Mouse (Mus musculus): ENCODE measurements at regions not wholly inside any gene's neighbourhood (a gene's known extent, or its start where the extent isn't known, plus 50 kb on each side); places are given as distances from the start of the nearest gene placed in this dataset.

- TF ChIP-seq ZMIZ1 (IDR thresholded peaks at IDR 0.05; ENCODE audit: low read depth, low read length) (no peak), KAT2A (conservative IDR thresholded peaks at IDR 0.05; ENCODE audit: low read depth, low read length) (no peak), MAZ (IDR thresholded peaks at IDR 0.05; ENCODE audit: low read depth, low read length) (no peak), POLR2AphosphoS5 (IDR thresholded peaks at IDR 0.05; ENCODE audit: borderline replicate concordance, low read depth, low read length) (no peak), MAFK (IDR thresholded peaks at IDR 0.05; ENCODE audit: borderline replicate concordance, low read depth, low read length) (no peak), CTCF (IDR thresholded peaks at IDR 0.05 in 2 of 3, conservative IDR thresholded peaks at IDR 0.05 in 1 of 3; ENCODE audit: control insufficient read depth in 1 of 3, insufficient read depth in 1 of 3, low read depth in 2 of 3, low read length in 3 of 3, poor library complexity in 1 of 3, severe bottlenecking in 1 of 3) (peak; percentile 82 to 96 (median 94)), SIN3A (IDR thresholded peaks at IDR 0.05; ENCODE audit: low read length) (peak; percentile 56; the same call in 1 of the 2 replicates), USF1 (IDR thresholded peaks at IDR 0.05; ENCODE audit: low read depth, low read length) (no peak), CHD1 (IDR thresholded peaks at IDR 0.05; ENCODE audit: low read depth, low read length) (no peak), CHD2 (IDR thresholded peaks at IDR 0.05; ENCODE audit: low read length) (no peak)
These were observed 66.1 kb upstream of the Ppm1j start (continued) for GRCm38 (mm10) chr3:104714679-104715326.

Data from MEL (cell line).